Mouse (Mus musculus): Measurements from ENCODE around the gene Sh2d3c. TPM values are rescaled to one million over a fixed set of nuclear protein-coding genes. Genes with fewer than 3 reads are reported as not detected.

Sh2d3c gene
- polyA plus RNA-seq, 1 experiment = 0.52 TPM

GRCm38 (mm10) chr2:32722581-32722980 lies 1.7 kb downstream of the Sh2d3c start:
- H3K4me2 ChIP-seq (ENCODE audit: low read depth) = no peak overlapping the region
- no peaks in the 10 kb centered on the region for H3K79me2 ChIP-seq (ENCODE audit: control insufficient read depth, insufficient read depth)
- no peaks in the 10 kb centered on the region for H3K27me3 ChIP-seq (ENCODE audit: control insufficient read depth, insufficient read depth, insufficient read length)
- H3K4me3 ChIP-seq = no peak overlapping the region
- no peaks in the 10 kb centered on the region for H3K36me3 ChIP-seq (ENCODE audit: control insufficient read depth, insufficient read depth)
- no peak overlapping the region for H3ac ChIP-seq (ENCODE audit: control insufficient read depth, insufficient read length)
- no peak for TF ChIP-seq CEBPB (IDR thresholded peaks at IDR 0.05; ENCODE audit: insufficient read depth, poor library complexity, severe bottlenecking)
- no peak for TF ChIP-seq USF1 (IDR thresholded peaks at IDR 0.05; ENCODE audit: low read depth)
- TF ChIP-seq TCF3 (IDR thresholded peaks at IDR 0.05; ENCODE audit: insufficient read length, low read depth) = no peak
- TF ChIP-seq TCF12 (IDR thresholded peaks at IDR 0.05; ENCODE audit: insufficient read depth, poor library complexity, severe bottlenecking) = no peak
- no peak for TF ChIP-seq MYOG (IDR thresholded peaks at IDR 0.05; ENCODE audit: control insufficient read depth in 1 of 3, insufficient read depth in 1 of 3, insufficient read length in 2 of 3, low read depth in 2 of 3)

GRCm38 (mm10) chr2:32724149-32724548 lies 3.3 kb downstream of the Sh2d3c start:
- Histone ChIP-seq H3K4me2 (ENCODE audit: low read depth) (no peak overlapping the region), H3K79me2 (ENCODE audit: control insufficient read depth, insufficient read depth) (no peaks in the 10 kb centered on the region), H3K36me3 (ENCODE audit: control insufficient read depth, insufficient read depth) (no peaks in the 10 kb centered on the region), H3K4me3 (no peak overlapping the region), H3ac (ENCODE audit: control insufficient read depth, insufficient read length) (no peak overlapping the region), H3K27me3 (ENCODE audit: control insufficient read depth, insufficient read depth, insufficient read length) (no peaks in the 10 kb centered on the region)
- no peak for TF ChIP-seq POLR2AphosphoS2 (IDR thresholded peaks at IDR 0.05; ENCODE audit: insufficient read length, low read depth)
- TF ChIP-seq TCF3 (IDR thresholded peaks at IDR 0.05; ENCODE audit: insufficient read length, low read depth) = no peak
- TF ChIP-seq MYOG (IDR thresholded peaks at IDR 0.05; ENCODE audit: control insufficient read depth in 1 of 3, insufficient read depth in 1 of 3, insufficient read length in 2 of 3, low read depth in 2 of 3) = no peak
- TF ChIP-seq REST (IDR thresholded peaks at IDR 0.05; ENCODE audit: insufficient read depth, insufficient read length) = no peak

GRCm38 (mm10) chr2:32724832-32725790 lies 4.3 kb downstream of the Sh2d3c start:
- TF ChIP-seq E2F4 (IDR thresholded peaks at IDR 0.05; ENCODE audit: insufficient read depth) (no peak), CEBPB (IDR thresholded peaks at IDR 0.05; ENCODE audit: insufficient read depth, poor library complexity, severe bottlenecking) (no peak), MAX (IDR thresholded peaks at IDR 0.05; ENCODE audit: low read depth) (no peak), USF1 (IDR thresholded peaks at IDR 0.05; ENCODE audit: low read depth) (no peak), MYOD1 (IDR thresholded peaks at IDR 0.05; ENCODE audit: control insufficient read depth in 1 of 3, insufficient read length in 2 of 3, low read depth in 2 of 3) (no peak), SRF (IDR thresholded peaks at IDR 0.05; ENCODE audit: control insufficient read depth, insufficient read length, low read depth) (no peak), POLR2A (IDR thresholded peaks at IDR 0.05; ENCODE audit: insufficient read length, low read depth) (no peak), TCF12 (IDR thresholded peaks at IDR 0.05; ENCODE audit: insufficient read depth, poor library complexity, severe bottlenecking) (no peak), TCF3 (IDR thresholded peaks at IDR 0.05; ENCODE audit: insufficient read length, low read depth) (no peak), POLR2AphosphoS2 (IDR thresholded peaks at IDR 0.05; ENCODE audit: insufficient read length, low read depth) (no peak), MYOG (IDR thresholded peaks at IDR 0.05; ENCODE audit: control insufficient read depth in 1 of 3, insufficient read depth in 1 of 3, insufficient read length in 2 of 3, low read depth in 2 of 3) (no peak)
- Histone ChIP-seq H3K4me3 (no peak overlapping the region), H3K79me2 (ENCODE audit: control insufficient read depth, insufficient read depth) (no peaks in the 10 kb centered on the region), H3K4me2 (ENCODE audit: low read depth) (no peak overlapping the region), H3K36me3 (ENCODE audit: control insufficient read depth, insufficient read depth) (no peaks in the 10 kb centered on the region), H3K27me3 (ENCODE audit: control insufficient read depth, insufficient read depth, insufficient read length) (no peaks in the 10 kb centered on the region), H3ac (ENCODE audit: control insufficient read depth, insufficient read length) (no peak overlapping the region)

GRCm38 (mm10) chr2:32727435-32727834 lies 6.6 kb downstream of the Sh2d3c start:
- no peak overlapping the region for H3ac ChIP-seq (ENCODE audit: control insufficient read depth, insufficient read length)
- TF ChIP-seq TCF12 (IDR thresholded peaks at IDR 0.05; ENCODE audit: insufficient read depth, poor library complexity, severe bottlenecking) = no peak
- TF ChIP-seq MYOG (IDR thresholded peaks at IDR 0.05; ENCODE audit: control insufficient read depth in 1 of 3, insufficient read depth in 1 of 3, insufficient read length in 2 of 3, low read depth in 2 of 3) = no peak
- no peak for TF ChIP-seq REST (IDR thresholded peaks at IDR 0.05; ENCODE audit: insufficient read depth, insufficient read length)
- TF ChIP-seq POLR2A (IDR thresholded peaks at IDR 0.05; ENCODE audit: insufficient read length, low read depth) = no peak
- TF ChIP-seq MYOD1 (IDR thresholded peaks at IDR 0.05; ENCODE audit: control insufficient read depth in 1 of 3, insufficient read length in 2 of 3, low read depth in 2 of 3) = no peak
- no peak for TF ChIP-seq CEBPB (IDR thresholded peaks at IDR 0.05; ENCODE audit: insufficient read depth, poor library complexity, severe bottlenecking)
- TF ChIP-seq POLR2AphosphoS2 (IDR thresholded peaks at IDR 0.05; ENCODE audit: insufficient read length, low read depth) = no peak
- no peak for TF ChIP-seq SRF (IDR thresholded peaks at IDR 0.05; ENCODE audit: control insufficient read depth, insufficient read length, low read depth)
- TF ChIP-seq USF1 (IDR thresholded peaks at IDR 0.05; ENCODE audit: low read depth) = no peak
- no peak for TF ChIP-seq MAX (IDR thresholded peaks at IDR 0.05; ENCODE audit: low read depth)
- no peaks in the 10 kb centered on the region for H3K27me3 ChIP-seq (ENCODE audit: control insufficient read depth, insufficient read depth, insufficient read length)
- H3K4me2 ChIP-seq (ENCODE audit: low read depth) = peak overlapping the region; percentile 69
- no peaks in the 10 kb centered on the region for H3K36me3 ChIP-seq (ENCODE audit: control insufficient read depth, insufficient read depth)
- H3K79me2 ChIP-seq (ENCODE audit: control insufficient read depth, insufficient read depth) = no peaks in the 10 kb centered on the region
- no peak overlapping the region for H3K4me3 ChIP-seq

GRCm38 (mm10) chr2:32728463-32728862 lies 7.6 kb downstream of the Sh2d3c start:
- H3K27me3 ChIP-seq (ENCODE audit: control insufficient read depth, insufficient read depth, insufficient read length) = no peaks in the 10 kb centered on the region
- TF ChIP-seq MAX (IDR thresholded peaks at IDR 0.05; ENCODE audit: low read depth) = no peak
- TF ChIP-seq REST (IDR thresholded peaks at IDR 0.05; ENCODE audit: insufficient read depth, insufficient read length) = no peak
- TF ChIP-seq MYOG (IDR thresholded peaks at IDR 0.05; ENCODE audit: control insufficient read depth in 1 of 3, insufficient read depth in 1 of 3, insufficient read length in 2 of 3, low read depth in 2 of 3) = no peak
- TF ChIP-seq USF1 (IDR thresholded peaks at IDR 0.05; ENCODE audit: low read depth) = no peak
- TF ChIP-seq SRF (IDR thresholded peaks at IDR 0.05; ENCODE audit: control insufficient read depth, insufficient read length, low read depth) = no peak
- no peak for TF ChIP-seq TCF3 (IDR thresholded peaks at IDR 0.05; ENCODE audit: insufficient read length, low read depth)
- no peak for TF ChIP-seq POLR2A (IDR thresholded peaks at IDR 0.05; ENCODE audit: insufficient read length, low read depth)
- TF ChIP-seq CEBPB (IDR thresholded peaks at IDR 0.05; ENCODE audit: insufficient read depth, poor library complexity, severe bottlenecking) = no peak
- no peaks in the 10 kb centered on the region for H3K36me3 ChIP-seq (ENCODE audit: control insufficient read depth, insufficient read depth)
- H3K4me2 ChIP-seq (ENCODE audit: low read depth) = no peak overlapping the region
- no peaks in the 10 kb centered on the region for H3K79me2 ChIP-seq (ENCODE audit: control insufficient read depth, insufficient read depth)
- H3ac ChIP-seq (ENCODE audit: control insufficient read depth, insufficient read length) = no peak overlapping the region
- no peak overlapping the region for H3K4me3 ChIP-seq

All from myocyte (in vitro differentiated cells).